Mouse (Mus musculus) left cerebral cortex, adult 8-10 months (tissue): ENCODE data around the gene Get4. TPM values are rescaled to one million over a fixed set of nuclear protein-coding genes. Genes with fewer than 3 reads are reported as not detected.

Source experiments
- DNase-seq, 2 experiments: peaks; one replicate each; pipeline ENCODE4 v3.0.0; 2022; ENCODE audit warnings: low spot score in 2 of 2
- total RNA-seq, 4 experiments: library from RNA; stranded (reverse); gene quantifications; 2 replicates each; pipeline ENCODE4 v1.2.4; 2022

Gene Get4
- total RNA-seq, 4 experiments from 2014 or later = 56.1 to 59.8 (median 57.6) TPM

DNA sequence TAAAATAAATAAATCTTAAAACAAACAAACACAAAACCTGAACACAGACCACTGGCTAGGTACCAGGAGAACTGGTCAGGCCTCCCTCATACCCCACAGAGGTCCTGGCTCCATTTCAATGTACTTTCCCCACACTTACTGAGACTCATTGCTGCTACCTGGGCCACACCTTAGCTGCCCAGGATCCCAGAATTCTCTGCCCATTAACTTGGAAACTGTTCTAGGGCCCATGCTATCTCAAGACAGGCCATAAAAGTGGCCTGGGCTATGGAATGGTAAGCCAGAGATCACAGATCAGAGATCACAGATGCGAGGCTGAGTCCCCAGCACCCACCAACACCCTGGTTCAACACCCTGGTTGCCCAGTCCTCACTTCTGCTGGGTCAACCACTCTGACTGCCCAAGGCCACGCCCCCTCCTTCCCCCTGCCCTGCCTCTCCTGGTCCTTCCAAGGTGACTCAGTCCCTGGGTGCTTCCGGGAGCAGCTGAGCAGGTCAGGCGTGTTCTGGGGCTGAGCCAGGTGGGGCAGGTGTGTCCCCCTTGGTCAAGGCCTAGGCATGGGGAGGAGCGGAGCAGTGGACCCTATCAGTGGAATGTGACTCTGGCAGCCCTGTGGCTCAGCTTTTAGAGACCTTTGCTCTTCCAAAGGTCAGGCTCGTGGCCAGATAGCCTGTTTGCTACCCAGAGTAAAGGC is 65.0 kb downstream of the Get4 start:
- DNase-seq = no peak

DNA sequence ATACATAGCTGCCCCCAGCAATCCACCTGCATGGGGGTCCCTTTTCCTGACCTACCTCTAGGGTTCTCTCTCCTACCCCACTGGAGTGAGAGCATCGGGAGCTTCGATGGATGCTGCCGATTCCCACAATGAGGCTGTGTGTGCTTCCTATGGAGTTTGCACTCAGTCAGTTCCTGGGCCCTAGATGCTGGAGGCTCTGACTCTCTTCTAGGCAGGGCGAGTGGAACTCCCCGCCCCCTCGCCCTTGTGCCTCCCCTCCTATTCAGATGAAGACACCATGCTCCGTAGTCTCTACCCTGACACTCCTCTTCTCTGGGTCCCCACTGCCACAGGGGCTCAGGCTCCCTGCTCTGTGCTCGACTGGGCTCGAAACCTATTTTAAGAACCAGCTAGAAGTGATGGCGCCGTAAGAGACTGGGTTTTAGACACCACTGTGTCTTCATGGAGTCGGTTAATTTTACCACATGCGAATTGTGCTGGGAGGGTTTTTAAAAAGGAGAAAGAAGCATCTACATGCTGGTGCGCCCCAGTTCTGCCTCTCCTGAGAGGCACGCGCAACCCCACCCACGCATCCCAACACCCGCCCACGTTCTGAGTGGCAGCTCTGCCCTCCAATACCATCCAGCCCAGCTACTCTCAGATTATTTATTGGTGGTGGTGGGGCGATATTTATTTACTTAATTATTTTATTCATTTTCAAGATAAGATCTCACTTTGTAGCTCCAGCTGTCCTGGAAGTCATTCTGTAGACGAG is 65.8 kb downstream of the Get4 start:
- peak; percentile 51 to 69 for DNase-seq

Other genes starting within 250 kb of the Get4 start
- gene Prkar1b, start 102.3 kb upstream of the Get4 start, total RNA-seq = 100 to 1,000 TPM; 670 to 720 (median 701) TPM
- gene Dnaaf5, start 102.1 kb upstream of the Get4 start, total RNA-seq = 1 to 10 TPM; 6.0 to 8.9 (median 6.9) TPM
- gene Sun1, start 51.7 kb upstream of the Get4 start, total RNA-seq = 100 to 1,000 TPM; 127 to 146 (median 132) TPM
- gene Adap1, start 73.3 kb downstream of the Get4 start, total RNA-seq = 100 to 1,000 TPM; 207 to 227 (median 217) TPM
- 10 to 100 TPM; 59.2 to 62.6 (median 61.3) TPM for gene Cox19, start 99.1 kb downstream of the Get4 start, total RNA-seq
- gene Cyp2w1, start 100.3 kb downstream of the Get4 start, total RNA-seq = not detected
- 10 to 100 TPM; 15.9 to 17.1 (median 16.4) TPM for gene Gpr146, start 125.4 kb downstream of the Get4 start, total RNA-seq
- gene C130050O18Rik, start 153.0 kb downstream of the Get4 start, total RNA-seq = 1 to 10 TPM in 1 of 4 experiments, under 1 TPM in 3; 0.32 to 1.5 (median 0.70) TPM
- gene Gper1, start 170.8 kb downstream of the Get4 start, total RNA-seq = 1 to 10 TPM; 2.5 to 3.7 (median 3.3) TPM
- 10 to 100 TPM; 12.6 to 16.6 (median 15.2) TPM for gene 3110082I17Rik, start 208.2 kb downstream of the Get4 start, total RNA-seq
- 10 to 100 TPM; 45.5 to 52.6 (median 50.4) TPM for gene Zfand2a, start 232.2 kb downstream of the Get4 start, total RNA-seq